Mouse (Mus musculus) urinary bladder, postnatal 10 days (tissue): ENCODE data around the gene Lcn10.
"Not testable (repeated sequence)": the region's sequence is repeated elsewhere in the genome, so short reads cannot be mapped to it uniquely, and the experiment has no call there.

Source experiments
- DNase-seq: peaks from one replicate; pipeline ENCODE4 v3.0.0; 2022; ENCODE audit warnings: low spot score

Gene Lcn10

DNA sequence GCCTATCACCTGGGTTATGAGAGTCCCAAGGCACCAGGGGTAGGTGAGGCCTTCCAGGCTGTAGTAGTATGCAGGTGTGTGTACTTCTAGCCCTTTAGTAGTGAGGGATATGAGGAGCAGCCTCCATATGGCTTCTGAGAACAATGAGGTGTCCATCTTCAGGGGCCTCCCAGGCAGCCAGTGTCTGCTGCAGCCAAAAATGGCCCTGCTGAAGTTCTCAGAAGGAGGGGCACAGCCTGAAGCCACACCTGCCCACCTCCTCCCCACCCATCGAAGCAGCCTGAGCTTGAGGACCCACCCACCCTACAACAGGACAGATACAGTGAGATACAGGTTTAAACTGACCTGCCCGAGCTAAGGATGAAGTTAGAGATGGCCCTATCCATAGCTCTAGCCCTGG, at the start of gene Lcn10:
Gene Lcn10 (plus strand): TSS at position 301 of the 400 bp plus-strand sequence.
- DNase-seq: no peak

- DNase-seq: no peak
Measured at GRCm38 (mm10) chr2:25633616-25634015, 48.9 kb upstream of the Lcn10 start.

- DNase-seq: no peak
Measured at GRCm38 (mm10) chr2:25634046-25634445, 48.5 kb upstream of the Lcn10 start.

GRCm38 (mm10) chr2:25639890-25640289, 42.6 kb upstream of the Lcn10 start:
- DNase-seq: no peak

DNA sequence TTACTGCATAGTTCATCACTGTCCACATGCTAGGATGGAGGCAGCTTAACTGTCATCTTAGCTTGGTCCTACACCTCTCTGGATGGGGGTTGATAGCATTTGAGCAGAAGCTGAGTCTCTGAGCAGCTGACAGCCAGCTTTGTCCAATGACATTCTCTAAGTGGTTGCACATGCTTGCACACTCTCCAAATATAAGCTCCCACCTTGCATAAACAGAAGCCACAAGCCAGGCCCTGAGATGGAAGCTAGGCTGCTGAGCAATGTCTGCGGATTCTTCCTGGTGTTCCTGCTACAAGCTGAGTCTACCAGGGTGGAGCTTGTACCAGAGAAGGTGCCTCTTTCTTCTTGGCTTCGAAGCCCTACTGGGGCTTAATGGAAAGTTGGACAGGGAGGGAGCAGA, 29.6 kb upstream of the Lcn10 start, which contains the start of gene Lcn8:
Gene Lcn8 (plus strand): TSS at position 219 of the 400 bp plus-strand sequence.
- no peak for DNase-seq

DNA sequence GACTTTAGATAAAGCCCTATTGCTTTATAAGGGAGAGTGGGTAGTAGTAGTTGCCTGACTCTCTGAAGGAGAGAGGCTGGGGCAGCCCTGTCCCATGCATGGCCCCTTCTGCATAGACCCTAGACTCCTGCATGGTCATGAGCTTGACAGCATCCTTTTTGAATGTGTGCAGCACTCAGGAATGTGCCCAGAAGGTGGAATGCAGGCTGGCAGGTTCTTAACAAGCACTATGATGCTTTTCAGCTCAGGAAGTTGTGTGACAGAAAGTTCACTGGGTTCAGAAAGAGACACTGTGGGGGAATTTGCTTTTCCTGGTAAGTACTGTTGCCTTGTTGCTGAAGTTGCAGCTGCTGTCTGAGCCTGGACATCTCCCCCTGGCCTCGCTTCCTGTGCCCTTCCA, 28.0 kb upstream of the Lcn10 start:
- no peak for DNase-seq

GRCm38 (mm10) chr2:25656691-25657090, 25.8 kb upstream of the Lcn10 start:
- no peak for DNase-seq

DNA sequence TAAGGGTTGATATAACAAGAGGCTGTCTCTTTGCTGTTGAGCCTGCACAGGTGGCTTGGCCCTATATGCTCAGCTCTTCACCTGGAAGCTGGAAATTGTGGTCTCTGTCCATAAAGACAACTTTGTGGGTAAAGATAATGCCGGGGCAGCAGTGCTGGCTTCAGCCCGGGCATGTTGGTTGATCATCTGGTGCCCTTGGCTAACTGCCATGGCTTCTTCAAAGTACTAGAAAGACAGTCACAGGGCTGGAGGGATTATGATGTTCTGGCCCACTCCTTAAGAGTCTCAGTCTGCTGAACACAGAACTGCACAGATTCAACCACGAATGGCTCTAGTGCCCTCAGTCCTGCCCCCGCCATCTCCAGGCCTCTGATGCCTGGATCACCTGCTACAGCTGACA, 25.3 kb upstream of the Lcn10 start:
- DNase-seq: no peak

GRCm38 (mm10) chr2:25657652-25658051, 24.9 kb upstream of the Lcn10 start, which contains the start of gene Lcn5:
TSS of gene Lcn5 (plus strand) at chr2:25657952.
- DNase-seq: no peak

- DNase-seq: no peak
Measured at GRCm38 (mm10) chr2:25660279-25660678, 22.2 kb upstream of the Lcn10 start.

DNA sequence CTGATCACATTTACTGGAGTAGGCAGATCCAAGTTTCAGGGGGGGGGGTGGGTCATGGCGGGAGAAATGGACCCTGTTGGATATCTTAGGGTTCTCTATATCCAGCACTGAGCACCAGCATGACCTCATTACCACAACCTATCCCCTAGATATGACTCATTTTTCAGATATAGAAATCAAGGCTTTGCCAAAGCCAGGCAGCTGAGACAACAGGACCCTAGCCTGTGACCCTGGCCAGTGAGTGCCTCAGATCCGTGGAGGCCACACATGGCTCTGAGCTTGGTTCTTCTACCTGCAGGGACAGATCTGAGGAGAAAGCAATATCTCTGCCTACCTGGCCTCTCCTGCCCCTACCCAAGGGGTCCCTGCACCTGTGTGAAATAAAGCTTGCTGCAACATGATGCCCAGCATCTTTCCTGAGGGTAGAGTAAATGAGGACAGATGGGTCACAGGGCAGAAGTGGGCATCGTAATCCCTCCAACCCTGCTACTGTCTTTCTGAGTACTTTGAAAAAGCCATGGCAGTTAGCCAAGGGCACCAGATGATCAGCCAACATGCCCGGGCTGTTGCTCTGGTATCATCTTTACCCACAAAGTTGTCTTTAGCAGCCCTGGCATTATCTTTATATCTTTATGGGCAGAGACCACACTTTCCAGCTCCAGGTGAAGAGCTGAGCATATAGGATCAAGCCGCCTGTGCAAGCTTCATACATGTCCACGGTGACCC, 21.1 kb upstream of the Lcn10 start:
- no peak for DNase-seq

DNA sequence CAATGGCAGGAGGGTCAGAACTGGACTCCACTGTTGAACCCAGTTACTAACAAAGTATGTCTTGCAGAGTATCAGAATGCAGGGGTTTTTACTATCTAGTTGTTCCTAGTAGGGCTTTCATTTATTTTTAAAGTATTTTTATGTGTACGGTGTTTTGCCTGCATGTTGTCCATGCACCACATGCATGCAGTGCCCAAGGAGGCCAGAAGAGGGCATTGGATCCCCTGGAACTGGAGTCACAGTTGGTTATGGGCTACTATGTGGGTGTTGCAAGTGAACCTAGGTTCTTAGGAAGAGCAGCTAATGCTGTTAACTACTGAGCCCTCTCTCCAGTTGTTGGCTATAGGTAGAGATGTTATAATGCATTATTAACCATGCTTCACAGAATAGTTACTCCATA, 19.0 kb upstream of the Lcn10 start:
- DNase-seq: no peak

GRCm38 (mm10) chr2:25664125-25664524, 18.4 kb upstream of the Lcn10 start:
- DNase-seq: no peak

- DNase-seq: no peak
Measured at GRCm38 (mm10) chr2:25666516-25666915, 16.0 kb upstream of the Lcn10 start.

DNA sequence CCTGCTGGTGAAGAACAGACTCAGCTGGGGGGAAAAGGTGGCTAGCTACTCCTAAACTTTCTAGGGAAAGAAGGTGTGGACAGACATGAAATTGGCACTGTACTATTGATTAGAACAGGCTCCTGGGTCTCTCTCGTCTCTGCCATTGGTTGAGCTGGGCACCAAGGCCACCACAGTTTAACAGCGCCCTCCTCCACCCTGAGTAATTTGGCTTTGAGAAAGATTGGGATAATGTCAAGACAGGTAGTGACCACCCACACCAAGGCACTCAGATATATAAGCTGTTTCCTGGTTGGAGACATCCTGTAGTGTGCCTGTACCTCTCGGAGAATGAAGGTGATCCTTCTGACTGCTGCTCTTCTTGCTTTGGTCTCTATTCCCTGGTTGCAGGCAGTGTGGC, 6.0 kb upstream of the Lcn10 start, which contains the start of gene Lcn6:
Gene Lcn6 (plus strand): TSS at position 301 of the 400 bp plus-strand sequence.
- DNase-seq: no peak

- no peak for DNase-seq
Measured at GRCm38 (mm10) chr2:25679559-25679958, 3.0 kb upstream of the Lcn10 start.

DNA sequence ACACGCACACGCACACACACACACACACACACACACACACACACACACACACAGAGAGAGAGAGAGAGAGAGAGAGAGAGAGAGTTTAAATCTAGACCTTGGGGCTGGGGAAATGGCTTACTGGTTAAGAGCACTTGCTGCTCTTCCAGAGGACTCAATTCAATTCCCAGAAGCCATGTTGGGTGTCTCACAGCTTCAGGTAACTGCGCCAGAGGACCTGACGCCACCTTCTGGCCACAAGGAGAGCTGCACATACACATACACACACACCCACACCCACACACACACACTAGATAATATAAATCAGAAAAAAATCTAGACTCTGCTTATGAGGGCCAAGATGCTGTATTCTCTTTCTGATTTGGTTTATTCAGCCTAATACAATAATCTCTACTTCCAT, 4.4 kb downstream of the Lcn10 start:
- DNase-seq: no peak

DNA sequence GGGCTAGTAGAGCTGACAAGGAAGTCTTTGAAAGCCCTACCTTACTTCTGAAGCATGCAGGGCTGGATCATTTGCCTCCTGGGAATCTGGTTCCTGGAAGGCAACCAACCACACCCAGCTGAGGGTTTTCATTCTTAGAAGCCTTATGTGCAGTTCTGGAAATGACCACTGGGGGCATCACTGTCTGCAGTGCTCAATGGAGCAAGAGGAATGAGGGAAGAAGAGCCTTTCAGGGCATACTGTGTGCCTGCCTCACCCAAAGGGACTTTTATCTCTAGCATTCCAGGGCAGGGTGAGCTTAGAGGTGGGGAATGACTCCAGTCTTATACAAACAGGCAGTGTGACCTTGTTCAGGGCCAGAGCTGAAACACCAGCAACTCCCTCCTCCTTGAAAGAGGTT, 12.1 kb downstream of the Lcn10 start:
- DNase-seq: no peak

GRCm38 (mm10) chr2:25696951-25697350, 14.4 kb downstream of the Lcn10 start:
- no peak for DNase-seq

DNA sequence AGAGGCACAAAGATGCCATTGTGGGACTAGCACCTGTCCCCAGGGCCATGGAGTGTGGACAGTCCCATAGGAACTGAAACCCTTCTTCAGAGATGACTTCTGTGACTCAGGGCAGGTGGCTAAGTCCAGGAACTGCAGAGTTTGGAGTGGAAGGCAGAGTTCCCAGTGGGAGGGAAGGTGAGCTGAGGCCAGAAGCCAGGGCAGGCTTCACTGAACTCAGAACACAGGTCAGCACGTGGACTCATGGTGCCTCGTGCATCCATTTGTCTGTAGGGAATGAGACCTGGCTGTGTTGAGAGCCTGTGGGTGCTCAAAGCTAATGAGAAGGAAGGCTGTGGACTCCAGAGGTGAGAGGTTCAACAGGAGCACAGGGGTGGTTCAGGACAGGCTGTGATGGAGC, 16.2 kb downstream of the Lcn10 start:
- DNase-seq: no peak

DNA sequence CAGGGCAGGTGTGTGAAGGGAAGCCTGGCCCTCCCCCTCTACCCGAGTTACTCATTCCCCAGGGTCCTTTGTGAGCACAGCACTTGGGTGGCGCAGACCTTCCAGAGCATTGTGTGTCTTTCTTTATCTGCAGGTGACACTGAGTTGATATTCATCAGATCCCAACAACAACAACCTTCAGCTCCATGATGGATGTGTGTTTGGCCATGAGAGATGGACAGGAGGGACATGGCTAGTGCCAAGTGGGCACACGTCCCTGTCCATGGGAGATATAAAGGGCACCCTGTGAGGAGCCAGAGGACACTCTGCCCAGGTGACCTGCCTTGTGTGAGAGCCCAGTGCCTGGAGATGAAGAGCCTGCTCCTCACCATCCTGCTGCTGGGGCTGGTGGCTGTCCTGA, 17.2 kb downstream of the Lcn10 start, which contains the start of gene Obp2a:
Gene Obp2a (plus strand): TSS at position 301 of the 400 bp plus-strand sequence.
- not testable (repeated sequence) for DNase-seq

- DNase-seq: no peak
Measured at GRCm38 (mm10) chr2:25701001-25701400, 18.5 kb downstream of the Lcn10 start.

DNA sequence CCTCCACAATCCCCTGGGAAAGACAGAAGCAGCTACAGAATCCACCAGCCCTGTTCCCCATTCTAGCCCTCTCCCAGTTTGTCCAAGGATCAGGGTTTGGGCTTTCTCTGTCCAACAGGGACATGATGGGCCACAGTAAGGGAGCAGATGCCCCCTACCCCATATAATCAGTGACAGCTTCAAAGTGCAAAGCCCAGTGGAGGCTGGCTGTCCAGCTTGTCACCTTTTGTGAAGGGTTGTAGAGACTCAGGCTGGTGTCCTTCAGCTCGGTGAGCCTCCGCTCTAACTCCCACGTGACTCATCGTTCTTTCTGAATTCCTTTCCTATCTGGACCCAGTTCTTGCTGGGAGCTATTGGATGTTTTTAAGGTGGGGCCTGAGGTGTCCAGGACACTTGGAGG, 21.2 kb downstream of the Lcn10 start:
- DNase-seq: no peak
